Mouse (Mus musculus): ENCODE results near the gene Gsk3b.

GRCm38 (mm10) chr16:38095181-38095851 lies 6.5 kb downstream of the Gsk3b start:
- TF ChIP-seq CTCF (IDR thresholded peaks at IDR 0.05; ENCODE audit: low read depth, low read length): no peak
- TF ChIP-seq POLR2A (IDR thresholded peaks at IDR 0.05; ENCODE audit: extremely low read depth, insufficient read depth, low read length): no peak

Measured in liver, adult 2 months (tissue).